Mouse (Mus musculus) lung, embryonic 16.5 days (tissue): Measurements from ENCODE around the gene Scnn1g. TPM values are rescaled to one million over a fixed set of nuclear protein-coding genes. Genes with fewer than 3 reads are reported as not detected.
A peak's percentile ranks its signal among the peaks of the same experiment; 100 is the strongest.

Experiments used
- ATAC-seq: fragments of 200-750 bp; cut with Nextera tagmentation; 2 replicates; pipeline ENCODE4 v1.8.0; 2017; ENCODE audit warnings: low read depth, mild to moderate bottlenecking, moderate library complexity
- H3K27ac ChIP-seq: fragments of 300-500 bp; sonication (generic); 2 replicates; pipeline ENCODE4 v1.5.1; 2014; ENCODE audit warnings: mild to moderate bottlenecking, control low read depth, low read length
- H3K27me3 ChIP-seq: fragments of 300-500 bp; sonication (generic); 2 replicates; pipeline ENCODE4 v1.6.1; 2014; ENCODE audit warnings: low read depth, low read length, mixed read lengths; ENCODE audit not compliant: control insufficient read depth, insufficient read depth
- H3K36me3 ChIP-seq: fragments of 300-500 bp; sonication (generic); 2 replicates; pipeline ENCODE4 v1.6.1; 2014; ENCODE audit warnings: low read length; ENCODE audit not compliant: control insufficient read depth, insufficient read depth
- H3K4me1 ChIP-seq: fragments of 300-500 bp; sonication (generic); replicated peaks from 2 replicates; pipeline ENCODE4 v1.6.1; 2014; ENCODE audit warnings: low read length, mixed read lengths; ENCODE audit not compliant: control insufficient read depth, insufficient read depth
- H3K4me2 ChIP-seq: fragments of 300-500 bp; sonication (generic); 2 replicates; pipeline ENCODE4 v1.6.1; 2014; ENCODE audit warnings: low read depth, low read length, control low read depth
- H3K4me3 ChIP-seq: fragments of 300-500 bp; sonication (generic); 2 replicates; pipeline ENCODE4 v1.5.1; 2014; ENCODE audit warnings: mild to moderate bottlenecking, low read length, control low read depth
- H3K9ac ChIP-seq: fragments of 300-500 bp; sonication (generic); 2 replicates; pipeline ENCODE4 v1.6.1; 2014; ENCODE audit warnings: low read length, control low read depth
- H3K9me3 ChIP-seq: fragments of 300-500 bp; sonication (generic); 2 replicates; pipeline ENCODE4 v1.6.1; 2016; ENCODE audit warnings: low read length; ENCODE audit not compliant: control insufficient read depth
- WGBS: fragments of 180-500 bp; shearing (Covaris S2); extraction: QIAGEN DNeasy Blood & Tissue Kit; methylation state at CpG from one replicate; pipeline ENCODE4 v1.1.7; 2014; 5-methylcytosine and 5-hydroxymethylcytosine counted together
- polyA plus RNA-seq: library from polyadenylated mRNA; unstranded; fragments of >200 nt; fragmentation: Nextera tagmentation; extraction: Ambion mirVana; gene quantifications from 2 replicates; pipeline ENCODE4 v1.2.1, GENCODE M21; 2015

The Scnn1g gene
- polyA plus RNA-seq: 11.5 and 13.9 TPM in 2 replicates

DNA sequence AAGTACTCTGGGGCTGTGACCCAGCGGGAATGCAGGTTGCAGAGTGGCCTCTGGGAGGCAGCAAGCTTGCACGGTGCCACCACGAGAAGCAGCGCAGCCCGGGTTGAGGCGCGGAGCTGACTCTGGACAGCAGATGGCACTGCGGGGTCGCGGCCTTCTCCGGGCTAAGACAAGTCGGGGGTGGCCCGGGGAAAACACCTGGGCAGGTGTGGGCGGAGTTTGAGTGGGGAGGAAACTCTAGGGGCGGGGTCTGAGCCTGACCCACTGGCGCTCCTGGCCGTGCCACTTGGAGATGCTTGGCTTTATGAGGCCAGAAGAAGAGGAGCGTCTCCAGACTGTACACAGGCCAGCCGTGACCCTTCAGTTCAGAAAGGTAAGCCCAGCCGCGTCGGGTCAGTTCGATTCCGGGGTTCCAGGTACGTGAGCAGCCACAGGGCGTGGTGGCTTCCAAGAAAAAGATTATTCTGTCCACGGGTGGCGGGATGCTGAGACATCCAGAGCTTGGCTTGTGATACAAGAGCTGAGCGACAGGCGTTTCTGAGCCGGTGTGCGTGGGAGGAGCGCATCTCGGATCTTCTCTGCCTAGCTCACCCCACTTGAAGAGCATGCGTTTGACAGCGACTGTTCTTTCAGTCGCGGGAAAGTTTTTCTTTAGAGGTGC is at the start of gene Scnn1g:
TSS of gene Scnn1g (plus strand) at position 309 of the 661 bp plus-strand sequence.
- WGBS: 1% methylated on average over 38 of the region's 38 CpGs
- H3K27me3 ChIP-seq: peaks cover 11% of the 10 kb centered on the region
- peak within 1 kb of the TSS; percentile 47 for H3K27ac ChIP-seq
- H3K4me3 ChIP-seq: peak within 1 kb of the TSS; percentile 50
- peak; percentile 91 for ATAC-seq
- H3K9ac ChIP-seq: peak within 1 kb of the TSS; percentile 55
- H3K4me1 ChIP-seq: no peaks in the 10 kb centered on the region
- H3K9me3 ChIP-seq: no peaks in the 10 kb centered on the region
- H3K36me3 ChIP-seq: no peaks in the 10 kb centered on the region
- H3K4me2 ChIP-seq: peak within 1 kb of the TSS; percentile 53

DNA sequence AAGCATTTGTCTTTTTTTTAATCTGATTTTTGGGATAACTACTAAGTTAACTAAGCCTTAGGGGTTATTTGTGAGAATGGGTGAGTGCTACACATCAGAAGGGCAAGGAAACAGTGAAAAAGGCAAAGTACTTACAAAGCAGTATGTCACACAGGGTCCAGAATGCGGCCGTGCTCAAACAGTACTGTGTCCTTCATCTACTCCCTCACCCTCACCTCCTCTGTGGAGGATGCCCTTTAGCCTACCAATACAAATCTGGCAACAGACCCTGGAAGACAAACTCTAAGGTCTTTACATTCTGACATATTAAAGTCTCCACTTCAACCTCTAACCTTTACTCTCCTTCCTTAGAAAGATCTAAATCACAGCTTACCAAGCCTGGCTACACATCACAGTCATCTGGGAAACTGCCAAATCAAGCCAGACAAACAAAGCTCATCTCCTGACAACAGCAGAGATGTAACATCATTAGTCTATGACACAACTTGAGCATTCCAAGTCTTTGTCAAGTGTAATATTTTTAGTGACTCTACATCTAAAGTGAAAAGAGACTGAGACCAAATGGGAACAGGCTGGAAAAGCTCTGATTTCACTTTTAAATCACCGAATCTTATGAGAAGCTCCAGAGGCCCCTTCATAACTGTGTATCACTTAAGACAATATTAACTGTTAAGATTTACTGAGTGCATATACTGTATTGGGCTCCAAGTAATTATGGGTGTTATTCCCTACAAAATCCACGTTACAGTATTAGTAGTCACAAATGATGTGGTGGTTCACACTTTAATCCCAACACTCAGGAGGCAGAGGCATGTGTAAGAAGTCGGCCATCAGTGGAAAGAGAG is 48.9 kb upstream of the Scnn1g start:
- Histone ChIP-seq H3K27ac (no peak overlapping the region), H3K4me1 (0 out of 2 replicates have a peak, but pooled peaks cover 3% of the 10 kb centered on the region), H3K4me3 (no peak overlapping the region), H3K27me3 (no peaks in the 10 kb centered on the region), H3K9ac (no peak overlapping the region), H3K9me3 (no peaks in the 10 kb centered on the region), H3K4me2 (no peak overlapping the region), H3K36me3 (no peaks in the 10 kb centered on the region)
- 55% methylated on average over 5 of the region's 5 CpGs for WGBS
- peak; percentile 92 for ATAC-seq

DNA sequence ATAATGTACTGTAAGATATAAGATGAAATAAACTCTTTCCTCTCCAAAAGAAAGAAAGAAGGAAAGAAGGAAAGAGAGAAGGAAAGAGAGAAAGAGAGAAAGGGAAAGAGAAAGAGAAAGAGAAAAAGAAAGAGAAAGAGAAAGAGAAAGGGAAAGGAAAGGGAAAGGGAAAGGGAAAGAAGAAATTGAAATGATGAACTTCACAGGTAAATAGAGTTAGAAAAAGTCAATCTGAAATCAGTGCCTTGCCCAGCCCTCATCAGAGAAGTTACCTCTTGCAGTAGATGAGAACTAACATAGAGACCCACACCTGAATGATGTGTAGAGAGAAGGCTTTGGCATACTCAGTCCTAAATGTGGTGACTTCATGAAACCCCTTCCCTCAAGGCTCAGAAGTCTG is 44.9 kb upstream of the Scnn1g start:
- Histone ChIP-seq H3K9me3 (no peaks in the 10 kb centered on the region), H3K4me3 (no peak overlapping the region), H3K9ac (no peak overlapping the region), H3K4me1 (0 out of 2 replicates have a peak, but pooled peaks cover 3% of the 10 kb centered on the region), H3K36me3 (no peaks in the 10 kb centered on the region), H3K27ac (no peak overlapping the region), H3K27me3 (no peaks in the 10 kb centered on the region), H3K4me2 (no peak overlapping the region)
- ATAC-seq: no peak

DNA sequence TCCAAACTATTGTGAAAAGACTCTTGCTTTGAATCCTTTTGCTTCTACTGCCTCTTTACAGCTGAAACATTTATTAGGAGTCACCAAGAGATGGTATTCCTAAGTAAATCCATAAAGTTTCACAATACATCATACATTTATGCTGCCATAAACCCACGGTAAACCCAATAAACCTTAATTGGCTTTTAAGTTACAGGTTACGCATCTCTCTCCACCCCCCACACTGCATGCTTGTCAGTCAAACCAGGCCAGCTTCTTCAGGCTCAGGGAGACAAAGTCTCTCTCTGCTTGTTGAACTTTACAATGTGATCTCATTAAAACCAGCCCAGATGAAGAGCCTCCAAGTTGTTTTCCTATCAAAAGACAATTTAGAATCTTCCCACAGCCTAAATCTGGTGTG is 42.5 kb upstream of the Scnn1g start:
- Histone ChIP-seq H3K27me3 (no peaks in the 10 kb centered on the region), H3K4me2 (no peak overlapping the region), H3K9me3 (no peaks in the 10 kb centered on the region), H3K9ac (no peak overlapping the region), H3K36me3 (no peaks in the 10 kb centered on the region), H3K4me3 (no peak overlapping the region), H3K27ac (no peak overlapping the region), H3K4me1 (0 out of 2 replicates have a peak, but pooled peaks cover 1% of the 10 kb centered on the region)
- 84% methylated on average over 2 of the region's 2 CpGs for WGBS
- no peak for ATAC-seq

DNA sequence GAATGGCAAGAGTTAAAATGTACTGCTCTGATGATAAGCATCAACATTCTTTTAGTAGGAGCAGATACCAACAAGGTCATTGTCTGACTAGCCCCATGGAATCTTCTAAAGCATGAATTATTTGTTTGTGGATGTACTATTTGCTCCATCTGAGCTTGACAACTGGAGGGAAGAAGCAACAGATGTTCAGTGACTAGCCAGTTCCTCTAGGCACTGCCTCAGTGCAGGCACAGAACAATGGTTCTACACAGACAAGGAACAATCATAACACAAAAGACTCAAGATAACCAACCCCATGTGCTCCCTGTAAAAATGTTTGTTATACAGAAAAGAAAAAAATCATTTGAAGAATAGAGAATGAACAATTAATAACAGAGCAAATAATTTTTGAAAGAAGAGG is 37.1 kb upstream of the Scnn1g start:
- no peak overlapping the region for H3K9ac ChIP-seq
- peaks cover 4% of the 10 kb centered on the region; the same call in 1 of the 2 replicates for H3K4me1 ChIP-seq
- no peak overlapping the region for H3K4me2 ChIP-seq
- no peaks in the 10 kb centered on the region for H3K27me3 ChIP-seq
- H3K36me3 ChIP-seq: no peaks in the 10 kb centered on the region
- ATAC-seq: peak; percentile 62; the same call in 1 of the 2 replicates
- H3K4me3 ChIP-seq: no peak overlapping the region
- 0 out of 2 replicates have a peak overlapping the region, but pooled peaks have one; percentile 17 for H3K27ac ChIP-seq
- H3K9me3 ChIP-seq: no peaks in the 10 kb centered on the region

- WGBS: 32% methylated on average over 1 of the region's 1 CpGs
- Histone ChIP-seq H3K27me3 (no peaks in the 10 kb centered on the region), H3K9me3 (no peaks in the 10 kb centered on the region), H3K27ac (no peak overlapping the region), H3K4me3 (no peak overlapping the region), H3K36me3 (no peaks in the 10 kb centered on the region), H3K4me1 (peaks cover 4% of the 10 kb centered on the region; the same call in 1 of the 2 replicates), H3K4me2 (no peak overlapping the region), H3K9ac (no peak overlapping the region)
- peak; percentile 52; the same call in 1 of the 2 replicates for ATAC-seq
These were observed 36.7 kb upstream of the Scnn1g start for GRCm38 (mm10) chr7:121697574-121697973.

GRCm38 (mm10) chr7:121699218-121699617 is 35.1 kb upstream of the Scnn1g start:
- Histone ChIP-seq H3K36me3 (no peaks in the 10 kb centered on the region), H3K9me3 (no peaks in the 10 kb centered on the region), H3K4me2 (no peak overlapping the region), H3K27ac (no peak overlapping the region), H3K4me3 (no peak overlapping the region), H3K27me3 (no peaks in the 10 kb centered on the region), H3K4me1 (peaks cover 4% of the 10 kb centered on the region; the same call in 1 of the 2 replicates), H3K9ac (no peak overlapping the region)
- no peak for ATAC-seq

- Histone ChIP-seq H3K4me2 (no peak overlapping the region), H3K9ac (no peak overlapping the region), H3K27ac (no peak overlapping the region), H3K9me3 (no peaks in the 10 kb centered on the region), H3K36me3 (no peaks in the 10 kb centered on the region), H3K4me1 (peaks cover 6% of the 10 kb centered on the region), H3K27me3 (no peaks in the 10 kb centered on the region), H3K4me3 (no peak overlapping the region)
- 85% methylated on average over 3 of the region's 3 CpGs for WGBS
- ATAC-seq: no peak
These were observed 33.8 kb upstream of the Scnn1g start for GRCm38 (mm10) chr7:121700480-121700879.

GRCm38 (mm10) chr7:121701983-121702382 is 32.3 kb upstream of the Scnn1g start:
- peaks cover 14% of the 10 kb centered on the region for H3K4me1 ChIP-seq
- no peaks in the 10 kb centered on the region for H3K9me3 ChIP-seq
- no peak overlapping the region for H3K4me2 ChIP-seq
- no peak overlapping the region for H3K27ac ChIP-seq
- 27% methylated on average over 6 of the region's 6 CpGs for WGBS
- no peaks in the 10 kb centered on the region for H3K27me3 ChIP-seq
- no peaks in the 10 kb centered on the region for H3K36me3 ChIP-seq
- H3K4me3 ChIP-seq: no peak overlapping the region
- H3K9ac ChIP-seq: no peak overlapping the region
- ATAC-seq: no peak
